Mouse (Mus musculus) thymus, postnatal 10 days (tissue): ENCODE measurements around the gene Dynlt1c.
"Not testable (repeated sequence)": the region's sequence is repeated elsewhere in the genome, so short reads cannot be mapped to it uniquely, and the experiment has no call there.

Experiments
- DNase-seq, 2 experiments: peaks; one replicate each; pipeline ENCODE4 v3.0.0; 2021; ENCODE audit warnings: low spot score in 2 of 2

Dynlt1c gene

DNA sequence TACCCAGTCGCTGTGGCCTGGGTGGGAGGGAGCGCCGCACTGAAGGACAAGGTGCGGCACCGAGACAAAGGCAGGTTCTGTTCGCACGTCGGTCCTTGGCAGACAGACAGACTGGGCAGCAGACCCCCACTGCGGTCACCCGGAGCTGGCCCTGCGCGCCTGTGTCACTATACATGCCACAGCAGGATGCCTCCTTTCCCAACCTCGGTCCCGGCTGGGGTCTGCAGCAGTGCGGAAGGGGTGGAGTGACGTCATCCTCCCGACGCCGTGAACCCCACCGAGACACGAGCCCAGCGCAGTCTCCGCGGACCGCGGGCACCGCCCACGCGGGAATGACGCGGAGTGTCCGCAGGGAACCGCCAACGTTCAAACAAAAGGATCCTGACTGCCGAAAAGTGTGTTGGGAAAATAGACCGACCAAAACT is 53.6 kb downstream of the Dynlt1c start:
- peak; percentile 55 to 63 for DNase-seq

DNA sequence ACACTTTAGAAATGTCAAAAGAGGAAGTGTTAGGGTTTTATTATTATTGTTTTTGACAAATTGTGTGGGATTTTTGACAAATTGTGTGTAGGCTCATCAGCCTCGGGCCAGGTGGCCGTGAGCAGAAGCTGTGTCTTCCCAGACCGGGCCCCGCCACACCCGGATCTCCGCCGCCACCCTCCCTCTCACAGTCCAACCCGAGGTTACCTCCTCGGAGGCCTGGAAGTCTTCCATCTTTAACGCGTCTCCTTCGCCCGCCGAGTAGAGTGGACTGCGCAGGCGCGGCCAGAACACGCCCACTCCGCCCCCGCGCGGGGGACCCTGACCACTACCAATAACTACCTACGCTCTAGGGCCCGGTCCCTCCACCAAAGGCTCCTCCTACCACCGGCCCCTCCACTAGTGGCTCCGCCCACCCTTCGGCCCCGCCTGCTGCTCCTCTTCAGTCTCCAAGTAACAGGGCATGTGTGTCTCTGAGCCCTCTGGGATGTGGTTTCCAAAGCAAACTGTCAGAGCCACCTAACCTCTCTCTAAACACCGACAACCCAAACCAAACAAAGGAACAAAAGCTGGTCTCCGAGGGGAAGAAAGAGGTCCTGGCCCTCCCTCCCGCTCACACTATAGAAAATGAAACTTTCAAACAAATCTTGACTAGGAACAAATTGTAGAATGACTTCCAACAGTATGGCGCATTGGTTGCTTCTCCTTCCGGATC is 54.3 kb downstream of the Dynlt1c start, which contains the start of gene Dynlt1f:
Gene Dynlt1f, minus strand, starts transcription at position 334 of the 715 bp plus-strand sequence.
- peak; percentile 65 to 74 for DNase-seq

DNA sequence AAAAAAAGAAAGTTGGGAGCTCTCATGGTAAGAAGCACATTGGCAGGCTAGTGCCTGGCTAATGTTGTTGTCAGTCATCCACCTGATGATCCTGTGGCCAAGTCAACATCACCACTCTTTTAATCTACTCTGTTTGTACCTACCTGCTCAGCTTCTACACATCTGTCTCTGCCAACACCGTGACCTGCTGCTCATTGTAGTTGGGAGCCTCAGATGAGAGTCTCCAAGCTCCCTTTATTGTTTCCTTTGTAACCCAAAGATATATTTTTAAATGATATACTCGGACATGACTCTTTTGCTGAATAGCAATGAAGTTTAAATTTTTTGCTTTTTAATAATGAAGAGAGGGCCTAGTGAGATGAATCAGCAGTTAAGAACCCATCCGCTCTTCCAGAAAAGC is 55.0 kb downstream of the Dynlt1c start:
- not testable (repeated sequence) for DNase-seq

DNA sequence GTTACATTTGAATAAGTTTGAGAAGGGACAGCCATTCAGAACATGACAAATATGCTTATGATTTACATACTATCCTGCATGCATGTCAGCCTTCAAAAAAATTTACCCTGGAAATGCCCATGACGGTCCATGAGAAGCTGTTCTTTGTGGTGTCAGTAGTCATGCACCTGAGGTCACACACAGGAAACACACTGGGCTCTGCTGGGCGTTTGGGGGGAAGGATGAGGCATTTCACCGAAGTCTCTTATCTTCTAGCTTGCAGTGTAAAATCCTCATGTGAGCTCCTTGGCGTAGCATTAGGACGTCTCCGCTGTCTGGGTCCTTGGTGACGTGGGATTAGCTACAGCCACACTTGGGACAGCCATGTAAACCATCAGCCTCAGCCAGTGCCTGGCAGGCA is 57.3 kb downstream of the Dynlt1c start, which contains the start of gene Sytl3:
Gene Sytl3, plus strand, starts transcription at position 293 of the 400 bp plus-strand sequence.
- DNase-seq = peak; percentile 72 to 75
